Mouse (Mus musculus): ENCODE measurements around the gene Atg9a.
A peak's percentile ranks its signal among the peaks of the same experiment; 100 is the strongest.
"Not testable (repeated sequence)": the region's sequence is repeated elsewhere in the genome, so short reads cannot be mapped to it uniquely, and the experiment has no call there.

Atg9a gene

DNA sequence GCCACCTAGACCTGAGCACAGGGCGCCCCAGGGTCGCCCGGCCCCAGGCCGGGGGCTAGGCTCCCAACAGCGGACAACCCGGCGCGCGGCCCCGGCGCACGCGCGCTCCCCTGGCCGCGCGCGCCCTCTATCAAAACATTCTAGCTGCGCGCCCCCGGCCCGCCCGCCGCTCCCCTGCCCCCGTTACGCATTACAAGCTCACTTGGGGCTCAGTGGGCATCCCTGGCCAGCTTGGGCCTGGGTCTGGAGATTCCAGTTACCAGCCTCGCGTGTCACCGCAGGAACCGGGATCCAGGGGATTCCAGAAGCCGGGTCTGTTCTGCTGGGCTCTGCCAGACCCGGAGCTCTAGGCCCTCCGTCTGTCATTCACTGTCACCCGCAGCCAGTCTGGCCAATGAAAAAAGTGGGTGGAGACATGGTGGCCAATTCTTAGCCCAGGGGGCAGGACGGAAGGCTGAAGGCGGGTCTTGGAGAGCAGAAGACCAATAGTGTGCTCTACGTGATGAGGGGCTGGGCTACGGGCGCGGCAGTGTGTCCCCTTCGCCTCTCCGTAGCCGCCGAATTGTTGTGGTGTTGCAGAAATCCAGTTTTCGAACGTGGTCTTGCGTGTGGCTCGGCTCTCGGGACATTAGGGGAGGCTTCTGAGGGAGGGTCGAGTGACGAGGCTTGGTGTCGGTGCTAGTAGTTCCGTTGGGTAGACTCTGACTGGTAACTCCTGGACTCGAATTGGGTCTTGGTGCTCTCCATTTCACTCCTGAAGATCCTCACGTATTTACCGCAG is at the start of gene Atg9a, which contains the start of gene Ankzf1:
Gene Atg9a, minus strand, starts transcription at position 575 of the 781 bp plus-strand sequence.
Gene Ankzf1, plus strand, starts transcription at position 530 of the 781 bp plus-strand sequence.
- DNase-seq (ENCODE audit: low spot score in 2 of 2) = peak; percentile 97 to 98

DNA sequence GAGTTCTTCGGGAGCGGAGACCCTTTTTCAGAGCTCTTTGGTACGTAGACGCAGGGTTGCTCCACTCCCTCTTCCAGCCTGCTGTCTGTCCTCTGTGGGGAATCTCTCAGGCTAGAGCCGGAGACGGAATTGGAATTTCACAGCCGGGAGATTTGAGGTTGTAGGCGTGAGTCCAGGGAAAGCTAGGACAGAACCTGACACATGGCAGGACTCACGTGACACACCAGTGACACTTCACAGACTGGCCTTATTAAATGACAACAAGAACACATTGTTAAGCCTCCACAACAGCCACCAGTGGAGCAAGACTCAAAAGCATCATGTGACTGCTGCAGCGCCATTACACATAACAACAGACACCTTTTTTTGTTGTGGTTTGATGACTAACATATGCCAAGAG is 47.6 kb upstream of the Atg9a start:
- DNase-seq (ENCODE audit: low spot score in 2 of 2) = peak in 1 of 2 experiments; percentile 55

DNA sequence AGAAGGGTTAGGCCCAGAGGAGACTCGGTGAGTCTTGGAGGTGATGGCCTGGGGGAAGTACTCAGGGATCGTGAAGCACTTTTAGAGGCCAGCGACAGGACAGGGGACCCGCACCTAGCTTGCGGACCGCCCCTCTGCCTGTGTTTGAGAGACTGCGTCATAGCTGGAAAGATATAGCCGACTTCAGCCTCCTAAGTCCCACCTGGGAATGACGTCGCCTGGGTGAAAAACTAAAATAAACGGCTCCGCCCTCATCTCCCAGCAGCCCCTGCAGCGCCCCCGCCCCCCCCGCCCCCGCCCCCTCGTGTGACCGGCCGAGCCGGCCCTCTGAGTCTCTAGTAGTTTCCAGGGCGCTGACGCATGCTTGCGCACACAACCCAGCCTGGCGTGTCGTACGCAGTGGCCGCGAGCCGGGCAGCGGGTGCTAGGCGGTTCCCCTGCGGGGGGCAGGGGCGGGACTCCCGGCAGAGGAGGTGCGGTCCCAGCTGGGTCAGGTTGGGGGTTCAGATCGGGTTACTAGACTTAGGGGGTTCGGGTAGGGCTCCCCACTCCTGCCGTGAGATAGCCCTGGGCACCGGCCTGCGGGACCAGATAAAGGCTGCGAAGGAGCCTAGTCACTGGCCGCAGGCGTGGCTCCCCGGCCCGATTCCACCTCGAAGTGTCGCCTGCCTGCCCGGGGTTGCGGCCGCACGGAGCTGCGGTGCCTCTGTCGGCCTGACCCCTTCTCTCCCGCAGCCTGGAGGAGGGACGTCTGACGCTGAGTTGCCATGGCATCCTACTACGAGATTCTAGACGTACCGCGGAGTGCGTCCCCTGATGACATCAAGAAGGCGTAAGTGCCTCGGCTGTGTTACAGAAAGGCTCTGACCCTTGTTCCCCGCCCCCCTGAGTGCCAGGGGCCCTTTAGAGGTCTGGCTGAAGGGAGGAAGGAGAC is 44.4 kb upstream of the Atg9a start, which contains the start of gene Dnajb2:
Gene Dnajb2, plus strand, starts transcription at position 290 of the 934 bp plus-strand sequence.
- DNase-seq (ENCODE audit: low spot score in 2 of 2) = peak; percentile 77 to 83

DNA sequence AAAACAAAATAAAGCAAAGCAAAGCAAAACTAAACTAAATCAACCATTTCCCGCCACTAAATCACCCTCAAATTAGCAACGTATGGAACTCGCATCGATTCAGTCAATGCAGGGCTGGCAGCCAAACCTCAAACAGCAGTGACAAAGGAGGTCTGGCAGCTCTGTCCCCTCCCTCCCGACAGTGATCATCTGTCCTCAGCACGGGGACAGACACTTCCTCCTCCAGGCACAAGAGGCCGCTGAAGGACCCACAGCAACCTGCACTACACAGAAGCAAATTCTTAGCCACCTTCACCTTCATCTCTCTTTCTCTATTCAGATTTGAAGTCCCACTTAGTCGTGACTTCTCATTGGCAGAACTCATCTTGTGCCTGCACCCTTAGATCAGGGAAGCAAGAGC is 42.6 kb upstream of the Atg9a start:
- peak in 1 of 2 experiments; percentile 72 for DNase-seq (ENCODE audit: low spot score in 2 of 2)

DNA sequence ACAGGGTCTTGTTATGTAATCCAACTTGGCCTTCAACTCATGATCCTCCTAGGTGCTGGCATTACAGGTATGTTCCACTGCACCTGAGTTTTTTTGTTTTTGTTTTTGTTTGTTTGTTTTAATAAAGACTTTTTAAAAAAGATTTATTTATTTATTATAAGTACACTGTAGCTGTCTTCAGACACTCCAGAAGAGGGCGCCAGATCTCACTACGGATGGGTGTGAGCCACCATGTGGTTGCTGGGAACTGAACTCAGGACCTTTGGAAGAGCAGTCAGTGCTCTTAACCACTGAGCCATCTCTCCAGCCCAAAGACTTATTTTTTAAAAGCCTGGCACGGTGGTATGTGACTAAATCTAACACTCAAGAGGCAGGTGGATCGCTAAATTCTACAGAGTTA is 40.5 kb upstream of the Atg9a start:
- DNase-seq (ENCODE audit: low spot score in 2 of 2) = not testable (repeated sequence)

DNA sequence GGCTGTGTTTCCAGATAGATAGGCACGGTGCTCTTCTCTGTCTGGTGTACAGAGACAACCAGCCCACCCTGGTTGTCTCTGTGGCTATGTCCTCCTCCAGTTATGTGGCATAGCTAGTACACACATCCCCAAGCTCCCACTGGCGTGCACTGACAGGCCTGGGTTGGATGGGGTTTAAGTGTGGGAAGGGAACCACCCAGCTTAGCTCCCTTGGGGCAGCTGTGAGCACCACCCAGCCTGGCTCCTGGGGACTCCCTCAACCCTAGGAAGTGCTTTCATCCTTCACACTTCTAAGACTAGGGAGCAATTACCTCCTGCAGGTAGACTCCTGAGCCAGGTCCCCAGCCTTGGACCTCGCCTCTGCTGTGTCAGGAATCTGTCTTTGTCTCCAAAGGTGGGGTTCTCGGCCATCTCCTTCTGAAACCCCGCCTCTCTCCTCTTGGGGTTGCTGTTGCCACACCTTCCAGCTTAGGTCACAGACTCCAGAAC is 39.7 kb upstream of the Atg9a start, which contains the start of gene A630095N17Rik:
Gene A630095N17Rik, minus strand, starts transcription at position 439 of the 489 bp plus-strand sequence.
- no peak for DNase-seq (ENCODE audit: low spot score in 2 of 2)

DNA sequence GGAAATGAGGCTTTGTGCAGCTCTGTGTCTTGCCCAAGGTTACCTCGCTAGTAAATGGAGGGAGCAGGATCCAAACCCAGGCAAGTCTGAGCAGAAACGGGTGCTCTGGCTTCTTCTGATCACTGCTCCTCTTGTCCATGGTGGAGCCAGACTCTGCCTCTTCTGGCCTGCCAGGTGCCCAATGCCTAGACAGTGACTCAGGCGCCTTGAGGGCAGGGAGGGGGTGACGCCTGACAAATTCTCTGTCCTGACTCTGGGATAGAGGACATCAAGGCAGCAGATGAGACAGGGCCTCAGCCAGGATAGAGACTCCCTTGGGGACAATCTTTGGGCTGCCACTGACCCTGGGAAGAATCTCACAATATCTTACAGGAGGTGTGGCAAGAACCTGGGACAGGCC is 39.2 kb upstream of the Atg9a start:
- DNase-seq (ENCODE audit: low spot score in 2 of 2) = no peak

DNA sequence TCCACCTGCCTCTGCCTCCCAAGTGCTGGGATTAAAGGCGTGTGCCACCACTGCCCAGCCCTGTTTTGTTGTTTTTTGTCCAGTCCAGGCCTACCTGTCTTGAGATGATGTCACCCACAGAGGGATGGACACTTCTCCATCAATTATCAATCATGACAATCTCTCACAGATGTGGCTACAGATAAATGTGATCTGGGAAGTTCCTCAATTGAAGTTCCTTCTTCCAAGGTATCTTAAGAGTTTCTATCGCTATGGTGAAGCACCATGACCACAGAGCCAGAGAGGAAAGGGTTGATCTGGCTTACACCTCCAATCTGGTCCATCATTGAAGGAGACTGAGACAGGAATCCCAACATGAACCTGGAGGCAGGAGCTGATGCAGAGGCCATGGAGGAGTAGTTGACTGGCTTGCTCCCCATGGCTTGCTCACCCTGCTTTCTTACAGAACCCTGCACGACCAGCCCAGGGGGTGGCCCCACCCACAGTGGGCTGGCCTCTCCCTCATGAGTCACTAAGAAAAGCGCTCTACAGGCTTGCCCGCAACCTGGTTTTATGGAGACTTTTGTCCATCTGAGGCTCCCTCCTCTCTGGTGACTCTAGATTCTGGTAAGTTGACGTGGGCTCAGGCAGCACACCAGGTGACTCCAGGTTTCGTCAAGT is 38.5 kb upstream of the Atg9a start:
- no peak for DNase-seq (ENCODE audit: low spot score in 2 of 2)

DNA sequence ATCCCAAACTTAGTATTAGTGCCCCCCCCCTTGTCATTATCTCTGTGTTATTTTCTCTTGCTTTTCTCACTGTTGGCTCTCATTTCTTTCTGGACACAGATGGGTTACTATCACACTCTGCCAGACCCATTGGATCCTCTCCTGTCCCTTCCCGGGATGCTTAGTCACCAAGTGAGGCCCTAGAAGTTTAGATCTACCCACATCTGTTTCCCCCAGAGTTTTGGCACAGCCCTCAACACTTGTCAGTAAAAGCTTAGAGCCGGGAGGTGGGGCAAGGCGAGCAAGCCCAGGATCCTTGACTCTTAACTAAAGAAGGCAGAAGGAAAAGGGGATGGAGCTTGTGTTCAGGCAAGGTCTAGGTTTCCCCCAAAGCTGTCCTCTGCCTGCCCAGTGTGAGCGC is 37.2 kb upstream of the Atg9a start:
- DNase-seq (ENCODE audit: low spot score in 2 of 2) = no peak

DNA sequence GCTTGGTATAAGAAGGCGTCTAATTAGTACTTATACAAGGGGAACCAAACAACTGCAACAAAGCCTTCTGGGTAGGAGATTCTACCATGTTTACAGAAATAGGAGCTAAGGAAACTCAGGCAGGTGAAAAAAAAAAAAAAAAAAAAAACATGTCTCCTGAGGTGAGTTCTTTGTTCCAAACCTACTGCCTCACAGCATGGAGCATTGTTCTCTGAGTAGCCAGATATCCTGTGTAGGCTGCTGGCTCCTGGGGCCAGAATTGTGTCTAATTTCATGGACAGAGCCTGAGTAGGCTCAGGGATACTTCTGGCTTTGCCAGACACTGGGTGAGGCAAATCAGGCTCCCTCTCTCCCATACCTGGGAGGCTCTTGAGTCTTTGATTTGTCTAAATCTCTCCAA is 35.7 kb upstream of the Atg9a start:
- no peak for DNase-seq (ENCODE audit: low spot score in 2 of 2)

DNA sequence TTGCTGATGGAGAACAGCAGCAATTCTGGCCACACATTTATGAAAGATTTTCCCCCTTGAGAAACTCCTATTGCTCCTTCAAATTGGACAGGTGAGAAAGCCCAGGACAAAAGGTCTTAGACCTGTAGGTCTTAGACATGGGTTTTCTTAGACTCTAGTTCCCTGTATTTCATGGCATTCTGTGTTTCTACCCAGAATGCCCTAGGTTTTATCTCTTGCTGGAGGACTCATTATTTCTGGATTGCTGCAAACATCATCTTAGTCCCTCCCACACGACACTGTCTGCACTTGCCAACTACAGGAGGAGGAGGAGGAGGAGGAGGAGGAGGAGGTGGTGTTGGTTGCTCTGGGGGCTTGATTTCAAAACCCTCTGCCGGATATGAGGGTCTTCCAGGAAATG is 34.1 kb upstream of the Atg9a start:
- DNase-seq (ENCODE audit: low spot score in 2 of 2) = no peak

DNA sequence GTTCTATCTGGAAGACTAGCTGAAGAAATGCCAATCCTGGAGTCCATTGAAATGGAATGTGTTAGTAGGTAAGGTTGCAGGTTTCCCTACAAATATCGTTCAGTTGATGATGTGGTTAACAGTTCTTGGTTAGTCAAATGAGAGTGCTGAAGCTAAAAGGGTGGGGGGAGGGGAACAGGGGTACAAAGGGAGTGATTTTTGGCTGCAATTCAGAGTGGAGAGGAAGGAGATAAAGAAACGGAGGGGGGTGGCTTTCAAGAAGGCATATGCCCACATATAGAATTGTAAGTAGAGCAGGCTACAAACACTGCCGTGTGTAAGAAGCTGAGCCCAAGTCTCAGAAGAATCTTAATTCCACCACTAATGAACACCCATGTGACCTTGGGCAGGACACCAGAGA is 33.5 kb upstream of the Atg9a start:
- DNase-seq (ENCODE audit: low spot score in 2 of 2) = no peak

DNA sequence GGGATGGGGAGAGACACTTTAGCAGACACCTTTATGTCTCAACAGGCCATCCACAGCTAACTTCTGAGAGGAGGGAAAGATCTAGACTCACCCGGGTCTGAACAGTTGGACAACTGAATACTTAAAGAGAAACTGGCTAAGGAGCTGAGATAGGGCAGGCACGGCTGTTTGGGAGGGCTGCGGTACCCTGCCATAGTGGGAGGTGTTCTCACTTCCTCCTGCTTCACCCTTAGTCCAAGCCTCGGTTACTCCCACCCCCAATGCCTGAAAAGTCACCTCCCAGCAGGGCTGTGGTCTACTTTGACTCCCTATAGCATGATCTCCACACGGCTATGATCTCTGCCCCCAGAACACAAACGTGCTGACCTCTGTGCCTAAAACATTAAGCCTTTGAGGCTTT is 31.5 kb upstream of the Atg9a start:
- DNase-seq (ENCODE audit: low spot score in 2 of 2) = no peak

DNA sequence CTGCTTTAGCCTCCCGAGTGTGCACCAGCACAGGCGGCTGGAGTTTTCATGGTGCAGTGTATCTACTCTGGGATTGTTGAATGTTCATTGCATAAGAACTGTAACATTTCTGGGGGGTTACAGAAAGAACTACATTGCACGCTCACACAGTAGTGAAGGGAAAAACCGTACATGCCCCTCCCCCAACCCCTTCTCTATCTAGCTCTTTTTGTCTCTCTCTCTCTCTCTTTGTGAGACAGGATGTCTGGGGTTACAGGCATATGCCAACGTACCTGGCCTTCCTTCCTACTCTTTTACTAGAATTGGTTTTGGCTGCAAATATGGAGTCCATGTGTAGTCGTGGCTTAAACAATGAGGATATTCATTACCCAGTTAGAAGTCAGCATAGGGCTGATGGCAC is 30.9 kb upstream of the Atg9a start:
- no peak for DNase-seq (ENCODE audit: low spot score in 2 of 2)

DNA sequence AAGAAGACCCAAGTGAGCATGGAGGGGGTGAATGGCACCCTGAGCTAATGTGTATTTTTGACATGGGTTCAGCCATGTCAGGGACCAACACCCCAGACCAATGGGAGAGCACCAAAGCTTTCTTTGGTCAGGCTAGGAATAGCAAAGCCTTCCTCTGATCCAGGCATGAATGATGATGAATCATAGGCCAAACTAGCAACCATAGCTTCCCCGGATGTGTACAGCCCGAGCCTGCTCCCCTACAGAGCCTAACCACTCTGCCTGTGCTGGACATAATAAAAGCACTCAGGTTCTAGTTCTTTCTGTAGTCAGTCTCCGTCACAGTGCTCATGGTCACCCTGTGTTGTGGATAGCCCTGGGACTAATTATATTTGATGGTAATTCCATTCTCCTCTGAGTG is 29.5 kb upstream of the Atg9a start:
- no peak for DNase-seq (ENCODE audit: low spot score in 2 of 2)

DNA sequence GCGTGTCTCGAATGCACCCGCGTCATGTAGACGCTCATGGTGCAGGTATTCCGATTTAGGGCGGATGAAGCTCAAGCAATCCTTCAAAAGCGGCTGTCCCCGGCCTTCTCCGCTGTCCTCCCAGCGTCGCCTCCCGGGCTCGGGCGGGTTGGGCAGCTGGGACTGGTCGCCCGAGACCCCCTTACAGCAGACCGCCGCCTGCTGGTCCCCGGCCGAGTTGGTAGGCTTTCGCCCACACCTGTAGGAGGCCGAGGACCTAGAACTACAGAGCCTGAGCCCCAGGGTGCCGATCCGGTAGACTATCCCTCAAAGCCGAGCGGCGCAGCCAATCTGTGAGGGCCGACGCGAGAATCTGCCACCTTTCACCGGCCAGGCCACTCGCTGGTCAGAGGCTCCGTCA is 27.5 kb upstream of the Atg9a start, which contains the start of gene Tuba4a:
Gene Tuba4a, minus strand, starts transcription at position 335 of the 400 bp plus-strand sequence.
- peak in 1 of 2 experiments; percentile 24 for DNase-seq (ENCODE audit: low spot score in 2 of 2)

DNA sequence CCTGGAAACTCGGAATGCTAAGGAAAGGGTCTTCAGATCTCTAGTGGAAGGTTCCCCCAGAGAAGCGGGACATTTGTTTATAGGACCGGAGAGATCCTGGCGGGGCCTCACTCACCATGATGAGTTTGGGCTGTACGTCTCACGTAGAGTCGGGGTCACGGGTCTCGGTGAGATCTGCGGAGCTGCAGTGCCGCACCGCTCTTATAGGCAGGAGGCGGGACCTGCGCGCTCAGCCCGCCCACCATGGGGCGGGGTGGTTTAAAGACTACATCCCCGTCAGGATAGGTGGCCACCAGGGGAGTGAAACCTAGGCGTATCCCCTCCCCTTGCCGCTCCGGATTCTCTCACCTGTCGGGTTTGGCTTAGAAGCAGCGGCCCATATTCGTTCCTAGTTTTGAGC is 27.1 kb upstream of the Atg9a start:
- DNase-seq (ENCODE audit: low spot score in 2 of 2) = peak; percentile 90 to 92

DNA sequence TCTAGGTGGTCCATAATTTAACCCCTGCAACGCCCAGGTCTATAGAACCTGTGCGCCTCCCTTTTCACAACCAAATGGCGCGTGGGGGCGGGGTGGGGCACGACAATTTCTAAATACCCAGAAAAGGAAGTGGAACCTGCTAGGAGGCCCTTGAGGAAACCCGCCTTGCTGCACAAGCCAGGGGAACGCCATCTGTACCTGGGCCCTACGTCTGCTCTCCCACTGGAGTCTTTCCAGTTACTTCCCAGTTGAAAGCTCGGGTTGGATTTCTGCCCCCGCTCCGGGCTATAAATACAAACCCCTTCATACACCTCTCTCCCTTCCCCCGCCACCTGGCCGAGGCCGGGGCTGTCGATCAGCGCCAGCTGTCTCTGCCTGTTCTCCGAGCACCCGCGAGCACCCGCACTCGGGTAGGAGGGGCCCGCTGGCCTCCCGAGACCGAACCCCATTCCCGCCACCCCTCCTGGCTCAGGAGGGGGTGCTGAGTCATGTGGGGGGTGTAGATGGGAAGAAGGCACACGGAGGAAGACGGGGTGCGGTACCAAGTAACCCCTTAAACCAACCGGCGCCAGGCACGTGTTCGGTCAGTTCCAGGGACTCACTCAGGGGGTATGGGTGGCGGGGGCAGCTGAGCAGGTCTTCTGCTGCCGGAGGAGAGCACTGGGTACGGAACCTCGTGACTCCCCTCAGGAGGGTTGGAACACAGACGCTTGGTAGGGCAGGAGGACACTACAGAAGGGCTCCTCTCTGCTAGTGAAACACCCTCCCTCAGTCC is 26.4 kb upstream of the Atg9a start:
- DNase-seq (ENCODE audit: low spot score in 2 of 2) = peak; percentile 71 to 77

DNA sequence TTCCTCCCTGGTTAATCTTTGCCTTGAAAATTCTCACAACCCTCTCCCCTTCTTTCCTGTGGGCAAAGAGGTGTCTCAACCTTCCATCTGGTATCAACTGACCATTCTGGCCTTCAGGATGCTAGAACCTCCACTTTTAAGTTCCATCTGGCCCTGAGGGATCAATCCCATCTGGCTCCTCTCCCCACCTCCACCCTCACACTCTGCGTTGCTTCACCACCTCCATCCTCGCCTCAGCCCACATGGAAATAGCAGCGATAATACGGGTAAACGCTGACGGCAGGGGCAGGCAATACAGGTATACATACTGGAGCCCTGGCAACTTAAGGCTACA is 25.9 kb upstream of the Atg9a start:
- DNase-seq (ENCODE audit: low spot score in 2 of 2) = no peak

DNA sequence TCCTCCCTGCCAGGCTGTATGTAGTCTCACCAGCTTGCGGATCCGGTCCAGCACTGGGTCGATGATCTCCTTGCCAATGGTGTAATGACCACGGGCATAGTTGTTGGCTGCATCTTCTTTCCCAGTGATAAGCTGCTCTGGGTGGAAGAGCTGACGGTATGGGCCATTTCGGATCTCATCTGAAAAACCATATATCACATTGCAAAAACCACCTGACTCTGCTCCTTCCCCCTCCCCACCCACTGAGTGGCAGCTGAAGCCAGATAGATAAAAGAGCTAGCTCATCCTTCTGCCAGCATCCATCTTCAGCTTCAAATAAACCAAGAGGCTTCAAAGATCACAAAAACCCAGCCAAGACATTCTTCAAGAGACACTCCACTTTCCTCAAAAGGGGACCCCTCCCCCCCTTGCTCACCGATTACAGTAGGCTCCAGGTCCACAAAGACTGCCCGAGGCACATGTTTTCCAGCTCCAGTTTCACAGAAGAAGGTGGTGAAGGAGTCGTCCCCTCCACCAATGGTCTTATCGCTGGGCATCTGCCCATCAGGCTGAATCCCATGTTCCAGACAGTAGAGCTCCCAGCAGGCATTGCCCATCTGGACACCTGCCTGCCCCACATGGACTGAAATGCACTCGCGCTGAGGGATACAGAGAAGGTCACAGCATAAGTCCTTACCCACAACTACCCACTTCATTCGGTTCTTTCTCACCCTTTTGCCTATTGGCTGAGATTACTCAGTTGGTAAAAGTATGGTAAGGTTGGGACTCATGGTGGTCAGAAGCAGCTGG is 25.0 kb upstream of the Atg9a start:
- DNase-seq (ENCODE audit: low spot score in 2 of 2) = no peak
